Mouse (Mus musculus) lung, postnatal 10 days (tissue): ENCODE measurements around the gene Bcar1.
A peak's percentile ranks its signal among the peaks of the same experiment; 100 is the strongest.

Source experiments
- DNase-seq: peaks from one replicate; pipeline ENCODE4 v3.0.0; 2021

Bcar1 gene

DNA sequence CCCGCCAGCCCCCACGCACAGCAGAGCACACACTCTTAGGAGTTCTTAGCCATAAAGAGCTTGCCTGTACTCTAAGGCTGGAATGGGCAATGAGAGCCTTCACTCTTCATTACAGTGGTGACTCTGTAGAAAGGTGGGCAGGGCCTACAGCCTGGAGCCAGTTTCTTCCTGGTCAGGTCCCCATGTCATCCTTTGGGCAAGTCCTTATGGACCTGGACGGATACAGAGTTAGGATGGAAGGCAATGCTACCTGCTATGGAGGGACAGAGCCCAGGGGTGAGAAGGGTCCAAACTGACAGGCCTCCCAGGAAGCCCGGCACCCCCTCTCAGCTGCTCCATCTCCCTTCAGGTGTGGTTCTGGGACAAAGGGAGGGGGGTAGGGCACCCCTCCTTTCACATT lies 7.8 kb downstream of the Bcar1 start:
- DNase-seq, result no peak

DNA sequence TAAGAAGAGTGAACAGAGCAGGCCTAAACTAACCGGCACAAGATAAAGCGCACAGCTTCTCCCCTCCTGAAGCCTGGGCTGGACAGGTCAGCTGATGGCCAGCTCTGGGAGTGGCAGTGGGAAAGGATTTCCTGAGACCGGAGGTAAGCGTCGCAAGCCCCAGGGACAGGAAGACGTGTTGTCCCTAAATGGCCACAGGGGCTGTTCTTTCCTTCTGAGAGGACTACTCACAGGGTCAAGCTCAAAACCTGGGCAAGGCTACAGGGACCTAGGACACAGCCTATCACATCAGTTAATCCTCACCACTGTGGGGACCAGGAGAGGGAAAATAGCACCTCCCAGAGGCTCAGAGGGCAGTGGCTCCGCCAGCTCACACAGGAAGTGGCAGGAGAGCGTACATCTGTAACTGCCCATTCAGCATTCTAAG lies 8.3 kb downstream of the Bcar1 start:
- DNase-seq, result peak; percentile 67

DNA sequence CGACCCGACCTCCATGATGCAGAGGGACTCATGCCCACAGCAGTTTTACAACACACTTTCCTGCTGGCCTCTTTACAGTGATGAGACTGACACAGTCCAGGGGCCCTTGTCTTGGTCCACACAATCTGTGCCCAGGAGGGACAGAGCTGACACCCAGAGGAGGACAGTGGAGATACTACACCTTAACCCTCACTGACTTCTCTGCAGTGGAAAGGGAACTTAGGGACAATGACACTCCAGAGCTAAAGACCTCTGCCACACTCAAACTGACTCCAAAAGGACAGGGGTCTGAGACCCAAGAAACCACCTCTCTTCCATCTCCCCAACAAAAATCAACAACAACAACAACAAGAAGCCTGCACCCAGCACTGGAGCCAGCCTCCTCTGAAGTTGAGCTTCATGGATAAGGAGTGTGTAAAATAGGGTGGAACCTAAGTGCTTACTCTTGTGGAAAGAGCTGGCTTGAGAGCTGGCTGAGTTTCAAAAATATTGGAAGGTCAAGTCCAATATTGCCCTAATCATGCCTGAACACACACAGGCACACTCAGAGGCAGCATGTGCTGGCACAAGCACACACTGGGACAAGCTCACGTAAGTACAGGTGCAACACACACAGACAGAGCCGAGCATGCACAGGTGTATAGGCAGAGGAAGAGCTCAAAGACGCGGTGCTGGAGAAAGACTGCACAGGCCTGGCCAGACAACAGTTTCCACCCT lies 9.2 kb downstream of the Bcar1 start:
- DNase-seq, result no peak

DNA sequence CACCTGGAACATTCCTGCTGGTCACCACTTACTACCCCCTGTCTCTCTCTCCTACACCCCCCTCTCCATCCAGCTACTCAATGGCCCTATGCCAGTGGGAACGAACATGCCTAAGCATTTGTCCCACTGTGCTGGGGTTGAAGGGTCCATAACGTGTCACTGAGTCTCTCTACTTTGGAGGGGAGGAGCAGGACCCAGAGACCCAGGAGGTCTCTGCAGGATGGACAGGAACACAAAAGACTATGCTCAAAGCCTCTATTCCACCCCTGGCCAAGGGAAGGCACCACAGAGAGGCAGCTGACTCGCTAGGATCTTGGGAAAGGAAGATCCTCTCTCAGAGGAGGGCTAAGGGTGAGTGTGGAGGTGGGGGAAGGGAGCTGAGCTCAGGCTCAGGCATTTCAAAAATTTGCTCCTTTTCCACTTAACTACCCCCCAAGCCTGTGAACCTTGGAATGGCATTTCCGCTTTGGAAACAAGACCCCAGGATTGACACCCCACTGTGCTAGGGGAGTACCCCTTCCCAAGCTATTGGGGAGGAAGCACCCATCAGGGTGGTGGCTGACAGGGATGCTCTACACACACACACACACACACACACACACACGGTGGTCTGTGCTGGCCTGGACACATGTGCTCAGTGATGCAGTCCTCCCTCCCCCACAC lies 9.9 kb downstream of the Bcar1 start:
- peak; percentile 57 for DNase-seq

DNA sequence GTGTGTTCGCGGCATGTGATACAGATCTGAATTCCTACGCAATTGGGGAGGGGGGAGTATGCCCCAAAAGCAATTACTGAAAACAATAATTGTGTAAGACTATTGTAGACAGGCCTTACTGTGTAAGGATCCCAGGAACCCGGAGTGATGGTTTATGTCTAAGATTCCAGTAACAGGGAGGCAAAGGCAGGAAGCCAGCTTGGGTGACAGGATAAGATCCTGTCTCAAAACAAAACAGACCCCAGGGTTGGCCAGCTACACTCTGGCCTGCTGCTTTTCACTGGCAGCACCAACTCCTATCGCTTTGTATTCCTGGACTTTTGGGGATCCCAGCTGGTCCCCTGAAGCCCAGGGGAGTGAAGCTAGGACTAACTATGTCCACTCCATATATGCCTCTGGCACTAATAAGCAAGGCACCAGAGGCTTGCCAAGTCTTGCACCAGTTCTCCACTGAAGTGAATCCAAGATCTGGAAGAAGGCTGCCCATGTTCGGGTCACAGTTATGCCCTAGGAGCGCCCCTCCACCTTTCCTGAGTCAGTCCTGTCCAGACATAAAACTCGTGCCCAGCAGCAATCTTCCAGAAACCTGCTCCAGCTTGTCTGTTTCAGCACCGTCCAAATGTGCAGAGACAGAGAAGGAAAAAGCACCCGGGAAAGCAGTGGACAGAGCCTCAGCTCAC lies 11.1 kb downstream of the Bcar1 start:
- peak; percentile 80 for DNase-seq

DNA sequence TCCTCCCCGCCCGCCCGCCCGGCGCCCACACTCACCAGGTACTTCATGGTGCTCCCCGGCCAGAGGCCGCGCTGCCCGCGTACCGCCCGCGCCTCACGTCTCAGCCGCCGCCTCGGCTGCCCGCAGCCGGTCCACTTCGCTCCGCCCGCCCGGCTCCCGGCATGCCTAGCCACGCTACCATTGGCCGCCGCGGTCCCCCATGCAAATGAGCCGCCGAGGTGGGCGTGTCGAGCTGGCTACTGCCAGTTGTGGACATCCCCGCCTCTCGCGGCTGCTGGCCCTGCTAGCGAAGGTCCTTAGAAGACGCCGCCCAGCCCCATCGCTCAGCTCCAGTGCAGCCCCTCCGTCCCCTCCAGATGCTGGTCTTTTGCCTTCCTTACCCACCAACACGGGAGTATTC lies 11.6 kb downstream of the Bcar1 start:
- peak; percentile 99 for DNase-seq

DNA sequence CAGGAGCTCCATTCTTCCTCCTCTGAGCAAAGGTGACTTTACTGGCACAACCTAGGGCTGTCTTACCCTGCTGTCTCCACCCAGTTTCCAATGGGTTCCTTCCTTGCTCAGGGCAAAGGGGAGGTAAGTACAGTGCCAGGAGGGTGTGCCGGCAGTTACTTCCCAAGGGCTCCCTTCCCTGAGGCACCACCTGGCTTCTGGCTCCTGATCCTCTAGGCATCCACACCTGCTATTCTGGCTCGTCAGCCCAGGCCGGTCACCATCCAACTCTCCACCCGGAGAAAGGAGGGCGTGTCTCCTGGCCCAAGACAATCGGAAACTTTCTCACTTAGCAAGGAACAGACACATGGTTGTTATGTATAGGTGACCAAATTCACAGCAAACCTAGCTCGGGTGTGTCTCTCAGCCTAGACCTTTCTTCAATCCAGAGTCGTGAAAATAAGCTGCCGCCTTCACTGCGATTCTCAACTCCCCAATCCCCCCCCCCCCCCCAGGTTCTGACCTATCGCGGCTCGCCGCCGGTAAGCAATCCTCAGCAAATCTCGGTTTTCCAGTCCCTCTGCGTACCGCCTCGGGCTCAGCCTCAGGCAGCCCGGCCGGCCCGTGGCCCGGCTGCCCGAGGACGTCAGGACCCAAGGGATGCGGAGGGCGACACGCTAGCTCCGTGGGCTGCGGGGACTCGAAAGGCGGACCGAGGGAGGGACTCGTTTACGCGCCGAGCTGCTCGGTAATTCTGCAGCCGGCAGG lies 12.2 kb downstream of the Bcar1 start:
- DNase-seq, result peak; percentile 53

DNA sequence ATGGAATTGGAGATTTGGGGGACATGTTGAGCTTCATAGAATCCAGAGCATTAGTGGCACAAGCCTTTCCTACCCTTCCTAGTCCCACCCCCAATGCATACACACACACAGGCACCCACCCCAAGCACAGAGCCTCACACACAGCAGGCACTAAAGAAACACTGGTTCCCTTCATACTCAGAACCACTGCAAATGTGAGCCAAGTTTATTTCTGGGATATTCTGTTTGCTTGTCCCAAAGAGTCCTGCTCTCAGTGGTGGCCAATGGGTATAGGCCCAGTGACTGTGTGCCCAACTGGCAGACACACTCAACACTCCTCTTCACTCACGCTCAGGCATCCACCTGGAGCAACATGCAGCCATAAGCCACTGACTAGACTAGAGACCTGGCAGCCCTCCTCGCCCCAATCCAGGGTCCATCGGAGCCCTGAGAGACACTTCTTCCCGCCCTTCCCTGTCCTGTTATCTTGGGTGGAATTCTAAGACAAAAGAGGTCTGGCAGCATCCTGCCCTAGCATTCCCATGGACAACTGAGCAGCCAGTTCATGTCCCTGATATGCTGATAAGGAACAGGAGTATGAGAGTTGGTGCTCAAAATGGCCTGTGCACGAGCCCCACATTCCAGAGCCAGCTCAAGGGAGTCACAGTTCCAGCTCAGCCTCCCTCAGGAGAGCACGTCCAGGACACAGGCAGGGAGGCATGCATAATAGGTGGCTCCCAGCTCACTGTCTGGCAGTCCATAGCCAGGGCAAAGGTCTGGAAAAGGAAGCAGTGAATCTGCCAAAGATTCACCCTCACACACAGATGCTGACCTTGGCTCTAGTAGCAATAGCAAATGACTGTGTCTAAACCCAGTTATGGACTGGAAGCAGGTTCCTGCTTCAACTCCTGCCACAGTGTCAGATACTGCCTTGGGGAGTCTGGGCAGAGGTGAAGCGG lies 14.1 kb downstream of the Bcar1 start:
- no peak for DNase-seq

DNA sequence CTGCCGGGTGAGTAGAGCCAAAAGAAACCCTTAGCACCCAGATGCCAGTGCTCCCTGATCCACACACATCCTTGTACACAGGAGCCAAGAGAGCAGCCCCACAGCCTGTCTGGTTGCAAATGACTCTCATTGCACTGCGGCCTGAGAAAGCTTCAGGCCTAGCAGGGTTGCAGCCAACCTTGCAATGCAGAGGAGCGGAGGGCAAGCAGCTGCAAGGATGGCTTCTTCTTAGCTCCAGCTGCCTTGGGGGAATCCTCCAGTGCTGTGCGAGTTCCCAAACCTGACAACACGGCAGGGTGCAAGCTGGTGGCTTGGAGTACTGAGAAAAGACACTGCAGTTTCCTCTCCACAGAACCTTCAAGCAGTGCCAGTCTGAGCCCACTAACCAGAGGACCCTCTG lies 15.1 kb downstream of the Bcar1 start:
- no peak for DNase-seq

DNA sequence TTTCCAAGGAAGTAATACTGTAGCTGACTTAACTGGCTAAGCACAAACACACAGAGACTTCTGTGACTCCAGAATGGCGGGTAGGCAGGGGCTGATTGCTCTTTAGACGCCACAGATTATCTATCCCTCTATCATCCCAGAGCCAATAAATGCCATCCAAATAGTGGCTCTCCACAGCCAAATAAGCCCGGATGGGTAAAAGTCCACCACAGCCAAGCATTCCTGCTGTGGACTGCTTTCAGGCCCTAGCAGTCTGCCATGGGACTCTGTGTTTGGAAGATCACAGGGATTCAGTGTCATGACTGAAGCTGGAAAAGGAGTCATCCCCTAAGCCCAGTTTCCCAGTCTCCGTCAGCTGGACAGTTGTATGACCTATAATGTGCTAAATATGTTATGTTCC lies 16.1 kb downstream of the Bcar1 start:
- no peak for DNase-seq

DNA sequence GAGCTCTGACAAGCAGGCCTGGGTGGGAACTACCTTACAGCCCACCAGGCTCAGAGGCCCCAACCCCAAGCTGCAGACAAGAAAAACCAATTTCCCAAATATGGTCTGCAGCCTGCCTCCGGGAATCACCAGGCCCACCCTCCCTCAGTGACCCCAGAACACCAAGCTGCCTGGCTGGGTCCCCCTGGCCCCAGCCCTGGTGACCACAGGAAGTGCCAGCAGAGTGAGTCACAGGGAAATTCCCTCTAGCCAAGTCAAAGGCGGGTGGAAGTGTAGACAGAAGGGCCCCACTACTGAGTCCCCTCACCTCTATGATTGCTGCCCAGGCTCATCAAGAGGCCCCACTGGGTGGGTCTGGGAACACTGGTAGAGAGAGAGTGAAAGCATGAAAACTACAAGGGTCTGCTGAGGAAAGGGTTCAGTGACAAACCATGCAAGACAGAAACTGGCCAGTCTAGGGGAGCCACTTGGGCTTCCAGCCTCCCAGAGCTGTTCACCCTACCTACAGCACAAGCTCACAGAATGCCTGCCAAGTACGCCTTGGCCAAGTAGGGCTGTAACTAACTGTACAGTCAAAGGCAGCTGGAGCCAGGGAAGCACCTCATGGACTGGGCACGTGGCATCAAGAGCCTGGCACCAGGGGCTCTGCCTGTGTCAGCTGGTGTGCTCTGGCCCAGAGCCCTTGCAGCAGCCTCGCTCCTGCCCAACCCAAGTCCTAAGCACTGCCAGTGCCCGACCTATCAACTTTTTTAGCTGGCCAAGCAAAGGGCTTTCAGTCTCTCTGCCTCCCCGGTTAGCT lies 17.3 kb downstream of the Bcar1 start:
- peak; percentile 84 for DNase-seq

DNA sequence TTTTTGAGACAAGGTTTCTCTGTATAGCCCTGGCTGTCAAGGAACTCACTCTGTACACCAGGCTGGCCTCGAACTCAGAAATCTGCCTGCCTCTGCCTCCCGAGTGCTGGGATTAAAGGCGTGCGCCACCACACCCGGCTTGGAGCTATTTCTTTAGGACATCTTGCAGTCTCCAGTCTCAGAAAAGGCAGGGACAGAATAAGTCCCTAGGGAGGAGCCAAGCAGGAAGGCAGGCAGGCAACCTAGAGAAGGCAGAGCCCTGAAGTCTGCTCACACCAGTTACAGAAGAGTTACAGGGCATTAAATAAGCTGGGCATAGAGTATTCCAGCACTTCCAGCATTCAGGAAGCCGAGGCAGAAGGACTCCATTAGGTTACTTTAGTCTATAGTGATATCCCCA lies 18.3 kb downstream of the Bcar1 start:
- no peak for DNase-seq

DNA sequence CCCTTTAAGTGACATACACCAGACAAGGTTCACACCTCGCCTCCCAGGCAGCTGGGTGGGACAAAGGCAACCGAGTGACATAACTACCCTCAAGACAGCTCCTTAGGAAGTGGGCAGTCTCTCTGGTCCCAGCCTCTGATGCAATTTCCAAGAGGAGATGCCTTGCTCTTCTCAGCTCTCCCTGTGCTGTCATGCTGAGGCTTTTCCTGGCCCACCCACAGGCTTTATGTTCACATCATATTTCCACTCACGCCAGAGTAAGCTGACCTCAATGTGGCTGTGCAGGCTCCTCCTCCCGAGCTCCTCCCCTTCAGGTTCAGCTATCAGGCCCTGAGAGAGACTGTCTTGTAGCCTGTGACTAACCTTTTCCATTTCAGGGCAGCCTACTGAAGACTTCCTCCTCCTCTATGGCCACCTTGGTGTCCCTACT lies 23.5 kb downstream of the Bcar1 start:
- peak; percentile 61 for DNase-seq

DNA sequence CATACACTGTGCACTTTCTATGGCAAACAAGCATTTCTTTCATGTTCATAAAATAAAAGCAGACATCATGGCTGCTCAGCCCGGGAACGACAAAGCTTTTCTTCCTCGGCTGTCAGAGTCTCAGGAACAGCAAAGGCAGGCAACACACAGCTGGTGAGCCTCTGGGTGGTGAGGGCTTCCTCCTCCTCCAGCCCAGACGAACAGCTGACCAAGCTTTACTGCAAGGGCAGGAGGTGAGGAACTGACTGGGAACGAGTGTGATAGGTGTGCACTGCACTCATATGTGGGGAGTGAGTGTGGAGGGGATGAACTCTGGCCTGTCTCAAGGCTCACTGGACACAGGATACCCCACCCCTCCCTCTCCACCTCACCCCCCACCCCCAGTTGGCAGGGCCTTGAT lies 24.7 kb downstream of the Bcar1 start:
- no peak for DNase-seq

DNA sequence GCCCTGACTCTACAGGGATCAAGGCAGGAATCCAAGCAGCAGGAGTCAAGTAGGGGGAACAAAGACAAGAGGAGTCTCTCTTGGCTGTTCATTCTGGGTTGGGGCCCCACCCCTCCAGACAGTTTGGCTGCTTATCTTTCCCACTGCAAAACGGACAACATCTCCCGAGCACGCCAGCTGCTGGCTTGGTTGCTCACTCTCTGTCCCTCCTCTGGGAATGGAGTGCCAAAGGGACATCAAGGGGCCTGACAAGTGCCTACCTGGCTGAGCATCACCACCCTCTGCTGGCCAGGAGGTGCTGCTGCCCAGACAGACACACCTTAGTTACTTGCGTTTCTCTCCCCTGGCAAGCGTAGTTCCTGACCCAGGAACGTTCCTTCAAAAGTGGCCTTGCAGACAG lies 25.7 kb downstream of the Bcar1 start:
- peak; percentile 77 for DNase-seq

DNA sequence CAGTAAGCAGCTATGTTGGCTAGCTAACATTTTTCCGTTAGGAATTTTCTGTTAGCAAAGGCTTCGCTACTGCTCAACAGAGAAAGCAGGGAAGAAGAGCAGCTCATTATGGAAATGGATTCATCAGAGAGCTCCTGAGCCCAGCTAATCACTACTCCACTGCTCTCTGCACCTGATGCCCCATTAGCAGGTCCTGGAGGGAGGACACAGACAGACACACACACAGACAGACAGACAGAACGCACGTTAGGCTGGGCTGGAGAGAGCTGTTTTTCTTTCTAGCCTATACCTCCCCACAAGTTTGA lies 26.2 kb downstream of the Bcar1 start:
- no peak for DNase-seq

DNA sequence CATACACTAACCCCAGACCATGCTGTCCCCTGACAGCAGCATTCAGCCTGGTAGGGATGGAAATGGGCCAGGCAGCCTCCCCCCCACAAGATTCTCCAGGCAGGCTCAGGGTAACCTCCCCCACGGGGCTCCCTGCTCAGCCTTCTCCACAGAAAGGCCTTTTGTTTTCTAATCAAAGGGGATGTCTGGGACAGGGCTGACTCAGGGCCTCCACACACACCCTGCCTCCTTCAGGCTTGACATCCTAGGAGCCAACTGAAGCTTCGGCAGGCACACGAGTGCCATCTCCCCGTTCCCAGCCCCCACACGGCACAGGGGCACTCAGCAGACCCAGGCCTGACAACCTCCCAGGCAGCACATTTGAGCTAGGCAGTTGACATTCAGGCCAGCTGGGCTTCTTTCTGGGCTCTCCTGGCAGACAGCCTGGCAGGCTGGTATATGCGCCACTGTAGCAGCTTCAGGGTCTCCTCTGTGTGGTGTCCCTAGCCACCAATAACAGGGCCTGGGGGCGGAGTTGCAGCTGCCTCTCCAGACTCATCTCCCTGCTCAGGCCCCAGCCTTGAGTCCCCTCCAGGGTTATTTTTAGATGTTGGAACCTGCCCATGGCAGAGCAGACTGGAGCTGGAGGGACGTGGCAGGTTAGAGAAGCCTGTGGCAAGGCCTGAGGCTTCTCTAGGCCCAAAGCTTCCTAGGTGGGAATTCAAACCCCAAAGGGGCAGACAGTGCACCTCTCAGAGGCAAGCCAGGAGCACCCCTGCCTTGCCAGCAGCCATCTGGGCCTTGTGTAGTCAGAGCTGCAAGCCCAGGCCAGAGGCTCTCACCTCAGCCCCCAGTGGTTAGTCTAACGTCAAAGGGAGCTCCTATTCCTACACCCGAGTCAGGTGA lies 26.8 kb downstream of the Bcar1 start:
- peak; percentile 91 for DNase-seq

DNA sequence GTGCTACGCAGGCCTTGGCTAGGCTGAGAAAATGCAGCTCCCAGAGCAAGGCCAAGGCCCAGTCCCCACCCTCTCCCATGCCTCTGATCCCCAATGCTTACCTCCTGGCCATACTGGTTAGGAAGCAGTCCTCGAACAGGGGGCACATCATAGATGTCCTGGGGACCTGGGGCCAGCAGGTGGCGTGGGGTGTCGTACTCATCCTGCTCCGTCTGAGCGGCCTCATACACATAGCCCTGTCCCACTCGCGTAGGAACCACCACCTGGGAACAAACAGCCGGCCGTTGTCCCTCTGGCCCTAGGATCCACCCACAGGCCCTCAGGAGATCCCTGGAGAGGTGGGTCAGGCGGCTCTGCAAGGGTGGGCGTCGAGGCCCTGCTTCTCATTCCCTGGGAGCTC lies 28.1 kb downstream of the Bcar1 start:
- no peak for DNase-seq

DNA sequence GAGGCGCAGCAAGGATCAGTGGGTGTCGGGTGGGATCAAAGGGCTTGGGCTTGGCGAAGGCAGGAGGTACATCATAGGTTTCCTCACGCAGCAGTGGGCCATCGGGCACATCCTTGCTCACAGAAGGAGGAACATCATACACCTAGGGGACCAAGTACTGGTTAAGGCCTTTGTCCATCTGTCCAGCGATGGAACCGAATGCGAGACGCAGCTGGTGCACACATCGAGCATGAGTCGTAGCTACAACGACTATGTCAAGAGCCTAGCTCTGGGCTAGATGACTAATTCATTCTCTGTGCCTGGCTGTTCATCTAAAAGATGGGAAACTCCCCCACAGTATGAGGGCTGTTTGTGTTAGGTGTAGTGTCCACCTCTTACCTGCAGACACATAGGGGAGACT lies 29.3 kb downstream of the Bcar1 start:
- DNase-seq, result no peak

DNA sequence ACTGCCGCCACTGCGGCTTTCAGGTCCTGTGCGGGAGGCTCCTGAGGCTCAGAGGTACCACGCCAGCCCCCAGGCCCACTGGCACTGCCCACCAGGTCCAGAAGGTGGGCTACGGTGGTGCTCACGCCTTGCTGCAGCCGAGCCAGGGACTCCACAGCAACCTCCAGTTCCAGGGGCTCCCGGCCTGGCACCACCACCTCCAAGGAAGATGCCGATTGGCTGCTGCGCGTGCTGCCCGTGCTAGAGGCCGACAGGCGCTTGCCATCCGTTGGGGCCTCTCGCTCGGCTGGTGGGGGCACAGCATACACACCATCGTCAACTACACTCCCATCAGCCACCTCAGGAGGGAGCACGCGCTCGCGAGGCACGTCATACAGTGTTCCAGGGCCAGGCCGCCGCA lies 29.8 kb downstream of the Bcar1 start:
- no peak for DNase-seq

DNA sequence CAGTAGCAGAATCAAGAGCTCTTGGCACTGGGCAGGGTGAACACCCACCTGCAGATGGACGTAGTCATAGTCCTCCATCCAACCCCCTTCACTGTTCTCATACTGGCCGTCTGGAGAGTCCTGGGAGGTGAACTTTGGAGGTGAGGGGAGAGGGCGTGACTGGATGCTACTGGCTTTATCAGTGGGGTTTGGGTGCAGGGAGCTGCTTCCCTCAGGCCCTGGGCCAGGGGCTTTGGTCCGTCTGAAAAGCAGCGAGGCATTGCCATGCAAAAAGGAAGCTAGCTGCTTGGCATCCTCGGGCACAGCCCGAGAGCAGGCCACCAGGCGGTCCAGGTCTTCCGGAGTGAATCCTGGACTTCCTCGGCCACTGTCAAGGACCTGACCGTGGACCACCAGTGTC lies 30.3 kb downstream of the Bcar1 start:
- no peak for DNase-seq
